Mouse (Mus musculus) embryonic facial prominence, embryonic 11.5 days (tissue): ENCODE measurements around the gene Egflam. TPM values are rescaled to one million over a fixed set of nuclear protein-coding genes. Genes with fewer than 3 reads are reported as not detected.

Experiments used
- ATAC-seq: fragments of 200-750 bp; cut with Nextera tagmentation; replicated peaks from 2 replicates; pipeline ENCODE4 v1.8.0; 2017; ENCODE audit warnings: low read depth; ENCODE audit not compliant: insufficient number of reproducible peaks, low FRiP score, low TSS enrichment
- DNase-seq: peaks from one replicate; pipeline ENCODE4 v3.0.0-alpha.2; 2015; ENCODE audit warnings: low spot score
- H3K27ac ChIP-seq: fragments of 300-500 bp; sonication (generic); replicated peaks from 2 replicates; pipeline ENCODE4 v1.5.1; 2014; ENCODE audit warnings: mild to moderate bottlenecking, low read depth, low read length, control low read depth
- H3K27me3 ChIP-seq: fragments of 300-500 bp; sonication (generic); 2 replicates; pipeline ENCODE4 v1.6.1; 2014; ENCODE audit warnings: mild to moderate bottlenecking, low read length, moderate library complexity, mixed read lengths; ENCODE audit not compliant: control insufficient read depth, insufficient read depth
- H3K36me3 ChIP-seq: fragments of 300-500 bp; sonication (generic); replicated peaks from 2 replicates; pipeline ENCODE4 v1.6.1; 2014; ENCODE audit warnings: low read depth, mild to moderate bottlenecking, low read length, moderate library complexity, mixed read lengths; ENCODE audit not compliant: control insufficient read depth, insufficient read depth
- H3K4me1 ChIP-seq: fragments of 300-500 bp; sonication (generic); 2 replicates; pipeline ENCODE4 v1.6.1; 2014; ENCODE audit warnings: low read length, mixed read lengths; ENCODE audit not compliant: control insufficient read depth, insufficient read depth
- H3K4me2 ChIP-seq: fragments of 300-500 bp; sonication (generic); 2 replicates; pipeline ENCODE4 v1.6.1; 2014; ENCODE audit warnings: low read depth, mild to moderate bottlenecking, control low read depth, low read length, moderate library complexity
- H3K4me3 ChIP-seq: fragments of 300-500 bp; sonication (generic); 2 replicates; pipeline ENCODE4 v1.5.1; 2014; ENCODE audit warnings: low read depth, low read length, control low read depth
- H3K9ac ChIP-seq: fragments of 300-500 bp; sonication (generic); replicated peaks from 2 replicates; pipeline ENCODE4 v1.6.1; 2014; ENCODE audit warnings: mild to moderate bottlenecking, control low read depth, low read length
- H3K9me3 ChIP-seq: fragments of 300-500 bp; sonication (generic); replicated peaks from 2 replicates; pipeline ENCODE4 v1.6.1; 2016; ENCODE audit warnings: mild to moderate bottlenecking, low read length, inconsistent platforms, mixed read lengths; ENCODE audit not compliant: control insufficient read depth
- WGBS: fragments of 180-500 bp; shearing (Covaris S2); extraction: QIAGEN DNeasy Blood & Tissue Kit; methylation state at CpG from one replicate; pipeline ENCODE4 v1.1.7; 2014; 5-methylcytosine and 5-hydroxymethylcytosine counted together
- polyA plus RNA-seq: library from polyadenylated mRNA; unstranded; fragments of >200 nt; fragmentation: Nextera tagmentation; extraction: Ambion mirVana; gene quantifications from 2 replicates; pipeline ENCODE4 v1.2.1, GENCODE M21; 2014

Gene Egflam
- 13.0 and 13.8 TPM in 2 replicates for polyA plus RNA-seq

DNA sequence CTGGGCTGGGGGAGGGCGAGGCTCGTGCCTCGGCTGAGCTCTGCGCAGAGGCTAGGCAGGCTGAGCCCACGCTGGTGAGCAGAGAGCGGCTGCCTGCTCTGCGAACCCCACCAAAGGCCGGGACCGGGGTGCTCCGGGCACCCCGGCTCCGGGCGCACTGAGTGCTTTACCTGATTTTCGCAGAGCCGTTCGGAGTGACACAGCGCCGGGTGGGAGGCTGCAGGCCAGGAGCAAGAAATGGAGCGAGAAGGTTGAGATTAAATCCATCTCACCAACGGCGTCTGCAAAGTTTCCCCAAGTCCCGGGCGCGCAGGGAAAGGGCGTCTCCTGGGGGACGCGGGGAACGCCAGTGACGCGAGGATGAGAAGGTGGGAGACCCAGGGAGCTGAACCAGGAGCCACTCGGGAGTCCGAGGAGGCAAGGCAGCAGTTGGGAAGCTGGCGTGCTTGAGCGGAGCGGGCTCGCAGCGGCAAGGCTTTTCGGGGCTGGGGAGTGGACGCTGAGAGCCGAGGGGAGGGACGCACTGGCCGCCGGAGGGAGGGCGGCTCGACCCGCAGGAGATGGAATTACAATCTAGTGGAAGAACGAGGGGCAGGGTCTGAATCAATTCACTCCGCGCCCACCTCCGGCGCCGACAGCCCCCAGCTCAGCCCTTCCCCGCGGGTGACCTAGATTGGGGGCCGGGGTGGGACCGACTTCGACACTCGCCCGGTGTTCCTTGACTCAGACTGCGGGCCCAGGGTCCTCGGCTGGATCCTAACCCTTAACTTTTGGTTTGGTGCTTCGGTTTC lies at the start of gene Egflam:
Egflam (minus strand) TSS at position 578 of the 791 bp plus-strand sequence.
- Histone ChIP-seq H3K27ac (peak within 1 kb of the TSS; percentile 41; the same call in 1 of the 2 replicates), H3K4me1 (peaks cover 5% of the 10 kb centered on the region; the same call in 1 of the 2 replicates), H3K9me3 (no peaks in the 10 kb centered on the region), H3K4me3 (peak within 1 kb of the TSS; percentile 63), H3K9ac (peak within 1 kb of the TSS; percentile 82), H3K27me3 (no peaks in the 10 kb centered on the region), H3K4me2 (peak within 1 kb of the TSS; percentile 90), H3K36me3 (no peaks in the 10 kb centered on the region)
- peak; percentile 87 for ATAC-seq
- under 1% methylated on average over 62 of the region's 62 CpGs for WGBS
- DNase-seq = peak; percentile 72

DNA sequence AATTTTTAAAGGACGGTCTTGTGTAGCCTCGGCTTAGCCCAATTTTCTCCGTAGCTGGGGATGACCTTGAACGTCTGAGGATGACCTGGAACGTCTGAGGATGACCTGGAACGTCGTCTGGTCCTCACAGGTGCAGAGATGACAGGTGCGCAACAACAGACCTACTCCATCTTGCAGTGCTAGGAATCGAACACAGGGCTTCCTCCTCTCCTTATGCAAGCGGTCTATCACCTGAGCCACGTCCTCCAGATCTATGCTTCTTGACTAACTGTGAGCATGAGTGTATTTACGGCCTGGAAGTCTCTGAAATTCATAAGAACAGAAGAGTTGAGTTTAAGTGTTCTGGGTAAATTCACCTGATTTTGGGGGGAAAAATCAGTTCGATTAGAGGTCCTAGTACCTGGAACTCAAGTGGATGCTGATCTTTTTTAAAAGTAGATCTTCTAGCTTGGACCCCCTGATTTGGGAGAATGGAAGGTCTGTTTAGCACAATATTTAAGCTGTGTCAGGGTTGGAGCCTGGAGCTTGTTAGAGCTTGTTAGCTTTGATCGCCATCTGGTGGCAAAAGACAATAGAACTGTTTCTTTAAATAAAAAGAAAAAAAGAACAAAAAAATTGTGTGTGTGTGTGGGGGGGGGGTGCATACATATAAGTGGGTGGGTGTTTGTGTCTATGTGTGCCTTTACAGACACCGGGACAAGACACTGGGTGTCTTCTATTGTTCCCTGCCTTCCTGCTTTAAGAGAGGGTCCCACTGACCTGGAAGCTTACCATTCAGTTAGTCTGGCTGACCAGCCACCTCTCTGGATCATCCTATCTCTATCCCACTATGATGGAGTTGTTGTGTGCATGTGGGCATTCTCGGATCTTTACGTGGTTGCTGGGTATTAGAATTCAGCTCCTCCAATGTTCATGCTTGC lies 45.5 kb upstream of the Egflam start:
- Histone ChIP-seq H3K4me3 (no peak overlapping the region), H3K9ac (no peak overlapping the region), H3K4me2 (no peak overlapping the region), H3K27me3 (no peaks in the 10 kb centered on the region), H3K36me3 (no peaks in the 10 kb centered on the region; the same call in 1 of the 2 replicates), H3K27ac (no peak overlapping the region), H3K4me1 (no peaks in the 10 kb centered on the region), H3K9me3 (no peaks in the 10 kb centered on the region)
- DNase-seq (peak; percentile 86), ATAC-seq (no peak)
- 67% methylated on average over 17 of the region's 17 CpGs for WGBS

DNA sequence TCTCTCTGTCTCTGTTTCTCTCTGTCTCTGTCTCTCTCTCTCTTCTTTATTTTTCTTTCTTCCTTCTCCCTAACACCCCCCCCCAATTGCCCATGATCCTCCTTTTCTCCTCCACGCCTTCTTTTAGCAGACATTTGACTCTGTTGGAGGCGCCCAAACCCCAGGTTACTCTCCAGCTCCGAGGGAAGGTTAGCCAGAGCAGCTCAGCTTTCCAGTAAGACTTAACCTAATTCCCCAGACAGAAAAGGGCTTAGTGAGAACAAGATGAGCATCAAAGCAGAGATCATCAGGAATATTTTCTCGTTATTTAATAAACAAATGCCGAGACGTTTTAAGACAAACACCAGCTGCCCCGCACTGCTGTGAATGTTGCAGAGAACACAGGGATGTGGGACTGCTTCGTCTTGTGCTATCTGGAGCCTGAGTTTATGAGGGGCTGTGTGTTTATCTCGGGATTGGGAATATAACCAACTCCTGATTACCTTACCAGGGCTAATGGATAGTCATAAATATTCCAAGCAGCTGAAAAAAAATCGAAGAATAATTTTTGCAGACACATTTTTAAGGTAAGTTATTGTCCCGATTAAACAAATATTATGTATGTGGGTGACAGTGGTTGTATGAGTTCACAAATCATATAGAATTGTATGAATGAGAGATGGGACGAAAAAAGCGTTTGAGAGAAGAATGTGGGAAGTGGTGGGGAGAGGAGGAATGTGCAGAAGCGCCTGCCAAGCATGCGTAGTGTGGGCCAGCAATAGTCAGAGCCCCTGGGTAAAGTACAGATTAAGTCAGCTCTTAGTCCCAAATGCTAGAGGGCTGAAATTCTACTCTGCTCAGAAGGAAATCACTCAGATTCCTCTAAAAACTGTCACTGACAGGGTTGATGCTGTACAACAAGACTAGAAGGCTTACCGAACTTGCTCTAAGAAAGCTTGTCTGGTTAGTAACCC lies 44.2 kb upstream of the Egflam start:
- Histone ChIP-seq H3K9ac (no peak overlapping the region), H3K4me3 (no peak overlapping the region), H3K4me2 (no peak overlapping the region), H3K4me1 (no peaks in the 10 kb centered on the region), H3K9me3 (no peaks in the 10 kb centered on the region), H3K27ac (no peak overlapping the region), H3K36me3 (no peaks in the 10 kb centered on the region; the same call in 1 of the 2 replicates), H3K27me3 (no peaks in the 10 kb centered on the region)
- 58% methylated on average over 16 of the region's 16 CpGs for WGBS
- DNase-seq (no peak), ATAC-seq (no peak)

DNA sequence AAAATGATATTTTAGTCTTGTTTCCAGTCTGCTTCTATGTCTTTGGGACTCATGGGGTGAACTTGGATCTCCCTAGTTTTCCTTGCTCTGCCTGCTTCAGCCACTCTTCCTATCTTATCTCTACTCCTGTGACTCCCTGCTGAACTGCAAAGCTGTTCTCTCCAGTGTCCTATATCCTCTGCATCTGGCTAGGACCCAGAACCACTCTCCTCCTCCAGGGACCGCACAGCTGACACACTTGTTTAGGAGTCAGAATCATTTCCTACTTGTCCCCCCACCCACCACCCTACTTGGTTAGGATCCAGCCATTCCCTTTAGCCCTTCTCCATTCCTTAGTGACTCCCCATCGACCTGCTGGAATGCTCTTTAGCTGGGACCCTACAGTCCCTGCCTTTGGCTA lies 26.1 kb upstream of the Egflam start:
- ATAC-seq = no peak
- H3K4me3 ChIP-seq = no peak overlapping the region
- no peaks in the 10 kb centered on the region for H3K4me1 ChIP-seq
- DNase-seq = no peak
- H3K27ac ChIP-seq = no peak overlapping the region
- H3K9me3 ChIP-seq = no peaks in the 10 kb centered on the region
- no peak overlapping the region for H3K4me2 ChIP-seq
- no peaks in the 10 kb centered on the region for H3K36me3 ChIP-seq
- no peaks in the 10 kb centered on the region for H3K27me3 ChIP-seq
- WGBS = 88% methylated on average over 2 of the region's 2 CpGs
- no peak overlapping the region for H3K9ac ChIP-seq

DNA sequence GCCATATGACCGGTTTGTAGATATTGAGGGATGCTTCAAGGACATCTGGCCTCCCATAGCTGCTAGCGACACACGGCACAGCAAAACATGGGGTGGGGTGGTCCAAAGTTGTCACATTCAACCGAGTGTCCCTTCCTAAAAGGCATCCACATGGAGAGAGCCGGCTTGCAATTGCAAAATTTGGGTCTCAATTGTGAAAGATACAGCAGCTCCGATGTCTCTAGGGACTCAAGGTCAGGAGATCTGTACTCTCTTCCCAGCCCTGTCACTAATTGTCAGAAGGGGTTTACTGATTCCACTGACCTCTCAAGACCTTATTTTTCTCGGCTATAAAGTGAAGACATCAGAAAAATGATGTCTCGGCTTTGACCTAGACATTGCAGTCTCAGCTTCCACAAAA lies 6.3 kb upstream of the Egflam start:
- DNase-seq = no peak
- H3K36me3 ChIP-seq = no peaks in the 10 kb centered on the region
- H3K4me1 ChIP-seq = no peaks in the 10 kb centered on the region
- 79% methylated on average over 8 of the region's 8 CpGs for WGBS
- ATAC-seq = no peak
- no peak overlapping the region for H3K4me3 ChIP-seq
- no peak overlapping the region for H3K4me2 ChIP-seq
- no peaks in the 10 kb centered on the region for H3K9me3 ChIP-seq
- H3K9ac ChIP-seq = no peak overlapping the region
- no peaks in the 10 kb centered on the region for H3K27me3 ChIP-seq
- no peak overlapping the region for H3K27ac ChIP-seq

DNA sequence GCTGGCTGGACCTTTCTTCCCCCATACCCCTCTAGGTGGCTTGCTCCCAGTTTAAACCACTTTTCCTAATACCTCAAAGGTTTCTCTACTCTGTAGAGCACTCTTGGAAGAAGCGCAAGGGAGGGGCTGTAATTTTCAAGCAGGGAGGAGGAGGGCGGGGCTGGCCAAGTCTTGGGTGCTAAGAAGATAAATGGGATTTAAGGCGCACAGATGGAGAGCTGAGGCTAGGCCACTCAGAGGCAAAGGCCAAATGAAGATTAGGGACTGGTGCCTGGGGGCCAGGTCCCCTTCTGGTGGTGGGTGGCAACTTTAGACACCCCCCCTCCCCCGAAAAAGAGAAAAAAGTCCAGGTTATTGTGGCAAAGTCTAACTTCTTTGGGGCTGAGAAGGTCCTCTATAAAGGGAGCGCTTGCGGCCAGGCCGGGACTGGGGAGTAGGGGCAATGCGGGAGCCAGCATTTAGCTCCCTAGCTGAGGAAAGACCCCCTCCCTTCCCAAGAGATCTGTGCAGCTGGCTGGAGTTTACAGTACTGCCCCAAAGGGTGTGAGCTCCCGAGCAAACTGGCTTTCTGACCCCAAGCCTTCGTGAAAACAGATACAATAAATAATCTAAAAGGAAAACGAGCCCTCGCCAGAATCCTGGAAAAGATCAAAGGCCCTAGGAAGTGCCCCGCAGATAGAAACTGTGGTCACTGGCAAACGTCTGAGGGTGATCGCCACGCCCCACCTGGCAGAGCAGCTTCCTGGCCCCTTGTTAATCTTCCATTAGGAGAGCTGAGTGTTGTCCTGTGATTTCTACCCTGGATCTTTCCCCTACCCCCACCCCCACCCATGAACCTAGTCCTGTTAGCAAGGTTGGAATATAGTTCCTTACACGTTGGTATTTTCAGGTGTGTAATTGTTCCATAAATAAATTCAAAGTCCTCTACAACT lies 680 bp upstream of the Egflam start:
- Histone ChIP-seq H3K9me3 (no peaks in the 10 kb centered on the region), H3K4me2 (peak overlapping the region; percentile 90), H3K4me1 (peaks cover 5% of the 10 kb centered on the region; the same call in 1 of the 2 replicates), H3K36me3 (no peaks in the 10 kb centered on the region), H3K27ac (no peak overlapping the region; the same call in 1 of the 2 replicates), H3K9ac (peak overlapping the region; percentile 82), H3K27me3 (no peaks in the 10 kb centered on the region), H3K4me3 (peak overlapping the region; percentile 63)
- 3% methylated on average over 17 of the region's 17 CpGs for WGBS
- ATAC-seq = peak; percentile 53; the same call in 1 of the 2 replicates
- peak; percentile 30 for DNase-seq
